Mouse (Mus musculus) liver, embryonic 14.5 days (tissue): ENCODE measurements at regions not wholly inside any gene's neighbourhood (a gene's known extent, or its start where the extent isn't known, plus 50 kb on each side); places are given as distances from the start of the nearest gene placed in this dataset.

Experiments
- CTCF ChIP-seq: IDR thresholded peaks from 2 replicates; pipeline ENCODE4 v1.5.1; 2016; ENCODE audit warnings: antibody characterized with exemption, low read depth, control low read depth
- EP300 ChIP-seq: IDR thresholded peaks from 2 replicates; pipeline ENCODE4 v1.6.1; 2016; ENCODE audit warnings: antibody characterized with exemption, low read depth

GRCm38 (mm10) chr12:77148146-77148545, 89.8 kb upstream of the Fut8 start:
- TF ChIP-seq CTCF (no peak), EP300 (no peak)
